Mouse (Mus musculus) thymus, adult 2 months (tissue): Measurements from ENCODE around the gene Cnn3. TPM values are rescaled to one million over a fixed set of nuclear protein-coding genes. Genes with fewer than 3 reads are reported as not detected.

Experiments
- DNase-seq: peaks from one replicate; pipeline ENCODE4 v3.0.0; 2021
- H3K27ac ChIP-seq: fragments of 200-500 bp; 2 replicates; pipeline ENCODE4 v1.5.1; 2012; ENCODE audit warnings: low read length, control low read depth; ENCODE audit not compliant: control insufficient read depth, insufficient read depth
- H3K27me3 ChIP-seq: fragments of 200-500 bp; 2 replicates; pipeline ENCODE4 v1.6.1; 2012; ENCODE audit warnings: mild to moderate bottlenecking, low read length, moderate library complexity, mixed read lengths; ENCODE audit not compliant: control insufficient read depth, insufficient read depth
- H3K36me3 ChIP-seq: fragments of 200-500 bp; 2 replicates; pipeline ENCODE4 v1.6.1; 2012; ENCODE audit warnings: mild to moderate bottlenecking, low read length, moderate library complexity; ENCODE audit not compliant: control insufficient read depth, insufficient read depth
- H3K4me1 ChIP-seq: fragments of 200-500 bp; replicated peaks from 2 replicates; pipeline ENCODE4 v1.6.1; 2012; ENCODE audit warnings: low read length; ENCODE audit not compliant: control insufficient read depth, insufficient read depth
- H3K4me3 ChIP-seq: fragments of 200-500 bp; 2 replicates; pipeline ENCODE4 v1.5.1; 2012; ENCODE audit warnings: mild to moderate bottlenecking, low read length, control low read depth, moderate library complexity; ENCODE audit not compliant: control insufficient read depth, insufficient read depth
- CTCF ChIP-seq: fragments of 200-500 bp; IDR thresholded peaks from 2 replicates; pipeline ENCODE4 v1.5.1; 2012; ENCODE audit warnings: mild to moderate bottlenecking, control low read depth, low read length, moderate library complexity, borderline replicate concordance; ENCODE audit not compliant: control insufficient read depth, poor library complexity, insufficient read depth; ENCODE audit errors: extremely low read depth
- POLR2A ChIP-seq: fragments of 200-500 bp; IDR thresholded peaks from 2 replicates; pipeline ENCODE4 v1.6.1; 2012; ENCODE audit warnings: mild to moderate bottlenecking, low read length, control low read depth, moderate library complexity; ENCODE audit not compliant: control insufficient read depth, poor library complexity, insufficient read depth; ENCODE audit errors: extremely low read depth
- WGBS: fragments of 180-500 bp; shearing (Covaris S2); methylation state at CpG from one replicate; pipeline ENCODE4 v1.1.7; 2018; 5-methylcytosine and 5-hydroxymethylcytosine counted together
- polyA plus RNA-seq: library from polyadenylated mRNA; depleted of rRNA; stranded (reverse); fragments of >200 nt; gene quantifications from 2 replicates; pipeline ENCODE4 v1.2.3, GENCODE M21; 2012; rRNA removed

Cnn3 gene
- polyA plus RNA-seq, 1 experiment, result 212 TPM

- H3K27me3 ChIP-seq, result no peaks in the 10 kb centered on the region
- DNase-seq, result no peak
- H3K36me3 ChIP-seq, result no peaks in the 10 kb centered on the region
- no peak overlapping the region for H3K27ac ChIP-seq
- no peak overlapping the region for H3K4me3 ChIP-seq
- TF ChIP-seq CTCF (no peak), POLR2A (no peak)
- H3K4me1 ChIP-seq, result no peaks in the 10 kb centered on the region
- 98% methylated on average over 8 of the region's 8 CpGs for WGBS
Observed at GRCm38 (mm10) chr3:121504927-121505487, 78.7 kb downstream of the Cnn3 start.

GRCm38 (mm10) chr3:121506175-121506574, 79.9 kb downstream of the Cnn3 start:
- DNase-seq, result no peak
- no peaks in the 10 kb centered on the region for H3K4me1 ChIP-seq
- WGBS, result 90% methylated on average over 8 of the region's 8 CpGs
- no peaks in the 10 kb centered on the region for H3K36me3 ChIP-seq
- H3K27me3 ChIP-seq, result no peaks in the 10 kb centered on the region
- no peak overlapping the region for H3K4me3 ChIP-seq
- H3K27ac ChIP-seq, result no peak overlapping the region
- TF ChIP-seq POLR2A (no peak), CTCF (no peak)

- H3K4me3 ChIP-seq, result no peak overlapping the region
- TF ChIP-seq POLR2A, result no peak
- no peak for TF ChIP-seq CTCF
- H3K4me1 ChIP-seq, result no peaks in the 10 kb centered on the region
- no peak for DNase-seq
- no peak overlapping the region for H3K27ac ChIP-seq
- H3K36me3 ChIP-seq, result no peaks in the 10 kb centered on the region
- WGBS, result 98% methylated on average over 7 of the region's 7 CpGs
- no peaks in the 10 kb centered on the region for H3K27me3 ChIP-seq
Observed at GRCm38 (mm10) chr3:121506756-121507155, 80.5 kb downstream of the Cnn3 start.

GRCm38 (mm10) chr3:121507678-121508077, 81.4 kb downstream of the Cnn3 start:
- TF ChIP-seq POLR2A, result no peak
- no peak for TF ChIP-seq CTCF
- Histone ChIP-seq H3K36me3 (no peaks in the 10 kb centered on the region), H3K4me3 (no peak overlapping the region), H3K27me3 (no peaks in the 10 kb centered on the region), H3K4me1 (no peaks in the 10 kb centered on the region), H3K27ac (no peak overlapping the region)
- DNase-seq, result no peak
- 97% methylated on average over 14 of the region's 14 CpGs for WGBS

Other genes starting within 250 kb of the Cnn3 start
- 0.18 and 0.20 TPM in 2 replicates for gene Tmem56, start 143.4 kb upstream of the Cnn3 start, polyA plus RNA-seq
- 11.8 and 14.5 TPM in 2 replicates for gene Alg14, start 134.7 kb upstream of the Cnn3 start, polyA plus RNA-seq
- 0.69 and 0.82 TPM in 2 replicates for gene Slc44a3, start 105.9 kb downstream of the Cnn3 start, polyA plus RNA-seq
- gene 4930432M17Rik, start 244.3 kb downstream of the Cnn3 start, polyA plus RNA-seq, result not detected in 2 replicates